Mouse (Mus musculus): ENCODE results near the gene Abcf2. TPM values are rescaled to one million over a fixed set of nuclear protein-coding genes. Genes with fewer than 3 reads are reported as not detected.

Gene Abcf2
- polyA plus RNA-seq, 1 experiment from 2014 or later: 153 TPM

DNA sequence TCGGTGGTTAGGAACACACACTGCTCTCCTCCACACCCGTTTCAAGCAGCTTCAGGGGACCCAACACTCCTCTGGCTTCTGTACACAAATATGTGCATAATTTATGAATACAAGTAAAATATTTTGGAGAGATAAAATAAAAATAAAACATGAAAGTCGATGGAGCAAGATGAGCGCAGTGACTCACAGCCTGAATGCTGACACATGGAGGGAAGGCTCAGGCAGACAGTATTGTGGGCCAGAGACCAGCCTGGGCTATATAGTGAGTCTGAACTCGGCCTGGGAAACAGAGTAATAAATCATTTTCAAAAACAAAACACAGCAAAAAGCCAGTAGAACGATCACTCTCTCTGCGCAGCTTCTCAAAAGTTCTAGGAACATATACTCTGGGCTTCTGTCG lies 55.9 kb downstream of the Abcf2 start:
- DNase-seq (ENCODE audit: low spot score) (no peak), ATAC-seq (replicated peaks; ENCODE audit: low FRiP score) (no peak)
- Histone ChIP-seq H3K4me1 (replicated peaks; ENCODE audit: control insufficient read depth, insufficient read depth, low read length) (peaks cover 7% of the 10 kb centered on the region), H3K9ac (ENCODE audit: low read length) (no peak overlapping the region), H3K4me2 (ENCODE audit: low read depth, low read length, severe bottlenecking) (no peak overlapping the region), H3K27ac (ENCODE audit: low read depth, low read length) (no peak overlapping the region), H3K4me3 (ENCODE audit: low read depth, low read length) (no peak overlapping the region), H3K9me3 (ENCODE audit: control insufficient read depth, low read length) (no peaks in the 10 kb centered on the region), H3K36me3 (ENCODE audit: control insufficient read depth, insufficient read depth, low read length) (no peaks in the 10 kb centered on the region), H3K27me3 (ENCODE audit: control insufficient read depth, insufficient read depth, low read length) (peaks cover 39% of the 10 kb centered on the region)
- 75% methylated on average over 8 of the region's 8 CpGs for WGBS

MicroRNAs within 50 kb of the gene (microRNA counts, 519-probe panel; counts per million panel counts)
- microRNA mmu-miR-671-3p (31.2 counts per million), microRNA mmu-miR-671-5p (31.2 counts per million)

Small RNA genes within 50 kb of the gene (microRNA-seq; reads per million reads assigned to microRNA genes)
- 740 reads per million, percentile 64 among the genes with 10 or more reads in this experiment for gene Mir671 (ENCODE audit: insufficient number of aligned reads)

Other genes with a start within 250 kb of the Abcf2 start
- 9.1 and 10.9 TPM in 2 replicates for gene Kcnh2, start 225.9 kb downstream of the Abcf2 start, polyA plus RNA-seq (2014; fragmentation: Nextera tagmentation; extraction: Ambion mirVana)
- 6.6 and 7.4 TPM in 2 replicates for gene Nos3, start 212.7 kb downstream of the Abcf2 start, polyA plus RNA-seq (2014; fragmentation: Nextera tagmentation; extraction: Ambion mirVana)
- gene Atg9b, start 185.3 kb downstream of the Abcf2 start, polyA plus RNA-seq (2014; fragmentation: Nextera tagmentation; extraction: Ambion mirVana): 0.21 and 0.44 TPM in 2 replicates
- 45.5 and 57.8 TPM in 2 replicates for gene Abcb8, start 183.8 kb downstream of the Abcf2 start, polyA plus RNA-seq (2014; fragmentation: Nextera tagmentation; extraction: Ambion mirVana)
- not detected in 2 replicates for gene Asic3, start 164.1 kb downstream of the Abcf2 start, polyA plus RNA-seq (2014; fragmentation: Nextera tagmentation; extraction: Ambion mirVana)
- gene Cdk5, start 153.9 kb downstream of the Abcf2 start, polyA plus RNA-seq (2014; fragmentation: Nextera tagmentation; extraction: Ambion mirVana): 47.5 and 53.9 TPM in 2 replicates
- gene Slc4a2, start 153.6 kb downstream of the Abcf2 start, polyA plus RNA-seq (2014; fragmentation: Nextera tagmentation; extraction: Ambion mirVana): 28.4 and 28.7 TPM in 2 replicates
- gene Fastk, start 132.2 kb downstream of the Abcf2 start, polyA plus RNA-seq (2014; fragmentation: Nextera tagmentation; extraction: Ambion mirVana): 104 and 116 TPM in 2 replicates
- 30.2 and 31.8 TPM in 2 replicates for gene Tmub1, start 129.6 kb downstream of the Abcf2 start, polyA plus RNA-seq (2014; fragmentation: Nextera tagmentation; extraction: Ambion mirVana)
- 52.7 and 67.0 TPM in 2 replicates for gene Agap3, start 125.3 kb downstream of the Abcf2 start, polyA plus RNA-seq (2014; fragmentation: Nextera tagmentation; extraction: Ambion mirVana)
- 0.64 and 0.79 TPM in 2 replicates for gene Gbx1, start 50.3 kb downstream of the Abcf2 start, polyA plus RNA-seq (2014; fragmentation: Nextera tagmentation; extraction: Ambion mirVana)
- gene Asb10, start 36.5 kb downstream of the Abcf2 start, polyA plus RNA-seq (2014; fragmentation: Nextera tagmentation; extraction: Ambion mirVana): 0.11 TPM in 1 of 2 replicates, not detected in the other
- 0.20 TPM in 1 of 2 replicates, not detected in the other for gene 4931409K22Rik, start 20.7 kb downstream of the Abcf2 start, polyA plus RNA-seq (2014; fragmentation: Nextera tagmentation; extraction: Ambion mirVana)
- 11.4 and 11.5 TPM in 2 replicates for gene Chpf2, start 9.3 kb upstream of the Abcf2 start, polyA plus RNA-seq (2014; fragmentation: Nextera tagmentation; extraction: Ambion mirVana)
- 76.0 and 93.8 TPM in 2 replicates for gene Smarcd3, start 46.9 kb upstream of the Abcf2 start, polyA plus RNA-seq (2014; fragmentation: Nextera tagmentation; extraction: Ambion mirVana)
- 33.9 and 34.0 TPM in 2 replicates for gene Nub1, start 108.1 kb upstream of the Abcf2 start, polyA plus RNA-seq (2014; fragmentation: Nextera tagmentation; extraction: Ambion mirVana)
- gene Wdr86, start 153.3 kb upstream of the Abcf2 start, polyA plus RNA-seq (2014; fragmentation: Nextera tagmentation; extraction: Ambion mirVana): 13.6 and 16.1 TPM in 2 replicates
- not detected in 2 replicates for gene Crygn, start 180.5 kb upstream of the Abcf2 start, polyA plus RNA-seq (2014; fragmentation: Nextera tagmentation; extraction: Ambion mirVana)